Mouse (Mus musculus): ENCODE results near the gene Zcwpw1. TPM values are rescaled to one million over a fixed set of nuclear protein-coding genes. Genes with fewer than 3 reads are reported as not detected.
"Not testable (repeated sequence)": the region's sequence is repeated elsewhere in the genome, so short reads cannot be mapped to it uniquely, and the experiment has no call there.

Zcwpw1 gene
- polyA plus RNA-seq, 1 experiment from 2014 or later, result 31.8 TPM

GRCm38 (mm10) chr5:137746851-137747325 lies 40.7 kb upstream of the Zcwpw1 start:
- under 1% methylated on average over 16 of the region's 16 CpGs for WGBS
- peak overlapping the region; percentile 85 for H3K9ac ChIP-seq
- peak; percentile 13; the same call in 1 of the 2 replicates for ATAC-seq (replicated peaks; ENCODE audit: low FRiP score)
- H3K4me1 ChIP-seq, result peaks cover 39% of the 10 kb centered on the region
- H3K27me3 ChIP-seq, result no peaks in the 10 kb centered on the region
- peaks cover 21% of the 10 kb centered on the region for H3K36me3 ChIP-seq
- peak overlapping the region; percentile 77 for H3K4me3 ChIP-seq (replicated peaks)
- H3K9me3 ChIP-seq (replicated peaks), result no peaks in the 10 kb centered on the region
- peak overlapping the region; percentile 86 for H3K4me2 ChIP-seq
- H3K27ac ChIP-seq, result peak overlapping the region; percentile 99

DNA sequence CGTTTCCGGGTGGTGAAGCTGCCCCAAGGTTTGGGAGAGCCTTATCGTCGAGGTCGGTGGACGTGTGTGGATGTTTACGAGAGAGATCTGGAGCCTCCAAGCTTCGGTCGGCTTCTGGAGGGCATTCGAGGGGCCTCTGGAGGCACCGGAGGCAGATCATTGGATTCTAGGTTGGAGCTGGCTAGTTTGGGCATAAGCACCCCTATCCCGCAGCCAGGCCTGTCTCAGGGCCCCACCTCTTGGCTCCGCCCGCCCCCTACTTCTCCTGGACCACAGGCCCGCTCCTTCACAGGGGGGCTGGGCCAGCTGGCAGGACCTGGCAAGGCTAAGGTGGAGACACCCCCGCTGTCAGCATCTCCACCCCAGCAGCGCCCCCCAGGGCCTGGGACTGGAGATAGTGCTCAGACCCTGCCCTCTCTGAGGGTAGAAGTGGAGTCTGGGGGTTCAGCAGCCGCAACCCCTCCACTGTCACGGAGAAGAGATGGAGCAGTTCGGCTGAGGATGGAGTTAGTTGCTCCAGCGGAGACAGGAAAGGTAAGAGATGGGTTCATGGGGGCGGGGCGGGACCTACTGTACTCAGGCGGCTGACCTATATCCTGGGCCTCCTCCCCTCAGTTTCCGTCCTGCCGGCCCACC lies 40.2 kb upstream of the Zcwpw1 start:
- peaks cover 41% of the 10 kb centered on the region for H3K4me1 ChIP-seq
- H3K4me3 ChIP-seq (replicated peaks), result peak overlapping the region; percentile 77
- no peaks in the 10 kb centered on the region for H3K27me3 ChIP-seq
- no peaks in the 10 kb centered on the region for H3K9me3 ChIP-seq (replicated peaks)
- peak overlapping the region; percentile 85 for H3K9ac ChIP-seq
- peak; percentile 26 for ATAC-seq (replicated peaks; ENCODE audit: low FRiP score)
- WGBS, result 2% methylated on average over 26 of the region's 26 CpGs
- H3K27ac ChIP-seq, result peak overlapping the region; percentile 99
- H3K4me2 ChIP-seq, result peak overlapping the region; percentile 86
- peaks cover 27% of the 10 kb centered on the region for H3K36me3 ChIP-seq

DNA sequence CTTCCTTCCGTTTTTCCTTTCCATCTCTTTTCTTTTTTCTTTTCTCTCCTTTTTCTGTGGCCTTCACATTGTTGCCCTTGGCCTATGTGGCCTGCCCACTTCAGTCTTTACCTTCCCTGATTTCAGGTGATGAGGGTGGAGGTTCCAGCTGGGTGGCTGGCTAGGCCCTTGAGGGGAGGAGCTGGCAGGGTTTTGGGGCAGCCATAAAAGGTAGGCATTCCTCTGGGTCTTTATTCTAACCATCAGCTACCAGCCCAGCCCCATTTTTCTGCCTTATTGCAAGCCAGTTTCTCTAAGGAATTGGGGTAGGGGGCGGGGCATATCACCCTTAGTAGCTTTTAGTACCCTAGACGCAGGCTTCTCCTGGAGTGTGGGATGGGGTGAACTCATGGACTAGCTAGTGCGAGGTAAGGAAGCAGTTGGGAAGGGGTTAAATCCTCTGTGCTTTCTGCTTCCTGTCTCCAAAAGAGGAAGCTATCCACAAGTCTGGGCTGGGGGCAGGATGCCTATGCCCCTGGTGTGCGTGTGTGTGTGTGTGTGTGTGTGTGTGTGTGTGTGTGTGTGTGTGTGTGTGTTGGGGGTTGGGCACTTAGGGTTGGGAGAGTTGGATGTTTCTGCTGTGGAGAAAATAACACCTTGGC lies 39.3 kb upstream of the Zcwpw1 start:
- Histone ChIP-seq H3K4me1 (peaks cover 41% of the 10 kb centered on the region), H3K27ac (peak overlapping the region; percentile 99), H3K9me3 (replicated peaks) (no peaks in the 10 kb centered on the region), H3K4me3 (replicated peaks) (peak overlapping the region; percentile 77), H3K36me3 (peaks cover 35% of the 10 kb centered on the region), H3K4me2 (peak overlapping the region; percentile 86), H3K27me3 (no peaks in the 10 kb centered on the region), H3K9ac (peak overlapping the region; percentile 85)
- 26% methylated on average over 5 of the region's 5 CpGs for WGBS
- ATAC-seq (replicated peaks; ENCODE audit: low FRiP score), result no peak

GRCm38 (mm10) chr5:137749196-137749836 lies 38.3 kb upstream of the Zcwpw1 start:
- Histone ChIP-seq H3K9me3 (replicated peaks) (no peaks in the 10 kb centered on the region), H3K9ac (0 out of 2 replicates have a peak overlapping the region, but pooled peaks have one; percentile 85), H3K27me3 (no peaks in the 10 kb centered on the region), H3K4me3 (replicated peaks) (peak overlapping the region; percentile 77), H3K4me1 (peaks cover 41% of the 10 kb centered on the region), H3K27ac (peak overlapping the region; percentile 99), H3K36me3 (peaks cover 44% of the 10 kb centered on the region), H3K4me2 (peak overlapping the region; percentile 86)
- ATAC-seq (replicated peaks; ENCODE audit: low FRiP score), result no peak
- WGBS, result 26% methylated on average over 6 of the region's 6 CpGs

GRCm38 (mm10) chr5:137750212-137750611 lies 37.4 kb upstream of the Zcwpw1 start:
- not testable (repeated sequence) for H3K27ac ChIP-seq; H3K4me3 ChIP-seq (replicated peaks)
- WGBS, result 92% methylated on average over 6 of the region's 8 CpGs

GRCm38 (mm10) chr5:137751221-137751887 lies 36.2 kb upstream of the Zcwpw1 start:
- peaks cover 37% of the 10 kb centered on the region for H3K4me1 ChIP-seq
- peaks cover 59% of the 10 kb centered on the region for H3K36me3 ChIP-seq
- WGBS, result 92% methylated on average over 13 of the region's 13 CpGs
- ATAC-seq (replicated peaks; ENCODE audit: low FRiP score), result no peak
- no peaks in the 10 kb centered on the region for H3K9me3 ChIP-seq (replicated peaks)
- no peak overlapping the region for H3K27ac ChIP-seq
- no peak overlapping the region for H3K4me2 ChIP-seq
- no peak overlapping the region for H3K9ac ChIP-seq
- no peaks in the 10 kb centered on the region for H3K27me3 ChIP-seq
- H3K4me3 ChIP-seq (replicated peaks), result no peak overlapping the region

More at GRCm38 (mm10) chr5:137750212-137750611, 37.4 kb upstream of the Zcwpw1 start:
- not testable (repeated sequence) for H3K9ac ChIP-seq; H3K4me2 ChIP-seq; ATAC-seq (replicated peaks; ENCODE audit: low FRiP score); H3K27me3 ChIP-seq; H3K9me3 ChIP-seq (replicated peaks)
- peaks cover 48% of the 10 kb centered on the region for H3K36me3 ChIP-seq
- peaks cover 37% of the 10 kb centered on the region for H3K4me1 ChIP-seq

DNA sequence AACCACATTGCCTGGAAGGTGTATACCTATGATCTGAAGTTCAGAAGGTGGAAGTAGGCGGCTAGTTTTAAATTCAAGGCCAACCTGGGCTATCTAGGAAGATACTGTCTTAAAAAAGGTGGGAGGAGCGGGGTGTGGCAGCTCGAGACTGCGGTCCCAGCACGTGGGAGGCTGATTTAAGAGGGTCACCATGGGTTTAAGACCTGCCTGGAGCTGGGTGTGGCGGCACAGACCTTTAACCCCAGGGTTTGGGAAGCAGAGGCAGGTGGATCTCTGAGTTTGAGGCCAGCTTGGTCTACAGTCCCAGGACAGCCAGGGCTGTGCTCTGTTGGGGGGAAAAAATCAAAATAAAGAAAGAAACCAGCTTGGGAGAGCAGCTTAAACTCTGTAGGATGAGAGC lies 35.6 kb upstream of the Zcwpw1 start:
- no peak overlapping the region for H3K4me3 ChIP-seq (replicated peaks)
- H3K27me3 ChIP-seq, result no peaks in the 10 kb centered on the region
- no peaks in the 10 kb centered on the region for H3K9me3 ChIP-seq (replicated peaks)
- no peak overlapping the region for H3K27ac ChIP-seq
- no peak overlapping the region for H3K4me2 ChIP-seq
- 82% methylated on average over 6 of the region's 6 CpGs for WGBS
- peaks cover 37% of the 10 kb centered on the region for H3K4me1 ChIP-seq
- peaks cover 64% of the 10 kb centered on the region for H3K36me3 ChIP-seq
- no peak overlapping the region for H3K9ac ChIP-seq
- no peak for ATAC-seq (replicated peaks; ENCODE audit: low FRiP score)

- H3K27ac ChIP-seq, result no peak overlapping the region
- H3K9ac ChIP-seq, result no peak overlapping the region
- no peaks in the 10 kb centered on the region for H3K27me3 ChIP-seq
- H3K4me3 ChIP-seq (replicated peaks), result no peak overlapping the region
- peaks cover 28% of the 10 kb centered on the region for H3K4me1 ChIP-seq
- H3K36me3 ChIP-seq, result peaks cover 76% of the 10 kb centered on the region
- 74% methylated on average over 12 of the region's 13 CpGs for WGBS
- ATAC-seq (replicated peaks; ENCODE audit: low FRiP score), result no peak
- H3K4me2 ChIP-seq, result no peak overlapping the region
- no peaks in the 10 kb centered on the region for H3K9me3 ChIP-seq (replicated peaks)
Observed at GRCm38 (mm10) chr5:137753111-137753832, 34.3 kb upstream of the Zcwpw1 start.

DNA sequence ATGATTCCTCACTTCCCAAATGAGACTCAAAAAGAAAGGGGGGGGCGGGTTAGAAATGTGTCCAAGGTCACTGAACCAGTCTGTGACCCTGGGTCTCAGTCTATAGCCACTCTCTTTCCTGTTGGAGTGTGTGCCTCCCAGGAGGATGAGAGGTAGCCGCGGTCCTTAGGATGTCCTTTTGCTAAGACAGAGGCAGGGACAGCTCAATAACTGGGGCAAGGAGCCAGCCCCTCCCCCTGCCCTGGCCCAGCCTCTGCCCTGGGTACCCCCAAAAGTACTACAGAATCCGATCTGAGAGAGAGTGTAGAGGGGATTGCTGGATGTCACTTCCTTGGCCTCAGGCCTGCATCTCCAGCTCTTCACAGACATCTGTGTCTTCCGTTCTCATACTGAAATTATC lies 32.2 kb upstream of the Zcwpw1 start:
- Histone ChIP-seq H3K4me2 (no peak overlapping the region), H3K4me1 (0 out of 2 replicates have a peak, but pooled peaks cover 14% of the 10 kb centered on the region), H3K27me3 (no peaks in the 10 kb centered on the region), H3K9ac (no peak overlapping the region), H3K27ac (no peak overlapping the region), H3K4me3 (replicated peaks) (no peak overlapping the region), H3K9me3 (replicated peaks) (no peaks in the 10 kb centered on the region), H3K36me3 (peaks cover 87% of the 10 kb centered on the region)
- WGBS, result 82% methylated on average over 5 of the region's 5 CpGs
- no peak for ATAC-seq (replicated peaks; ENCODE audit: low FRiP score)

GRCm38 (mm10) chr5:137756106-137756505 lies 31.5 kb upstream of the Zcwpw1 start:
- WGBS, result 60% methylated on average over 3 of the region's 3 CpGs
- Histone ChIP-seq H3K4me3 (replicated peaks) (no peak overlapping the region), H3K9me3 (replicated peaks) (no peaks in the 10 kb centered on the region), H3K4me1 (0 out of 2 replicates have a peak, but pooled peaks cover 14% of the 10 kb centered on the region), H3K36me3 (peaks cover 80% of the 10 kb centered on the region), H3K27ac (no peak overlapping the region), H3K4me2 (no peak overlapping the region), H3K9ac (no peak overlapping the region), H3K27me3 (no peaks in the 10 kb centered on the region)
- no peak for ATAC-seq (replicated peaks; ENCODE audit: low FRiP score)

Data from kidney, embryonic 15.5 days (tissue).